Mouse (Mus musculus) brain, adult 10 weeks (tissue): ENCODE measurements around the gene Akap6. TPM values are rescaled to one million over a fixed set of nuclear protein-coding genes. Genes with fewer than 3 reads are reported as not detected.

Experiments
- polyA plus RNA-seq: library from polyadenylated mRNA; stranded (reverse); fragments of 350-450 nt; fragmentation: Illumina TruSeq; extraction: RNeasy Lipid Tissue Mini Kit (QIAGEN cat#74804); gene quantifications from one replicate; pipeline ENCODE4 v1.2.3, GENCODE M21; 2015; ENCODE audit warnings: low read depth, low replicate concordance

The Akap6 gene
- 43.6 TPM for polyA plus RNA-seq

GRCm38 (mm10) chr12:52699146-52699545 is at the start of gene Akap6:
Gene Akap6 (plus strand): TSS chr12:52699383.

Other genes starting within 250 kb of the Akap6 start
- gene Arhgap5, start 195.4 kb upstream of the Akap6 start, polyA plus RNA-seq, result 99.8 TPM